Mouse (Mus musculus) C2C12 (cell line): Measurements from ENCODE around the gene Thbd.

Experiments used
- CEBPB ChIP-seq: IDR thresholded peaks from one replicate; pipeline ENCODE4 v1.6.1; 2011; ENCODE audit warnings: low read depth, mild to moderate bottlenecking, control low read depth, moderate library complexity
- CTCF ChIP-seq: IDR thresholded peaks from one replicate; pipeline ENCODE4 v1.5.1; 2011; ENCODE audit not compliant: control insufficient read depth, insufficient read depth, insufficient read length
- FOSL1 ChIP-seq: IDR thresholded peaks from one replicate; pipeline ENCODE4 v1.8.0; 2011; ENCODE audit warnings: mild to moderate bottlenecking, low read length; ENCODE audit not compliant: poor library complexity, insufficient read depth, severe bottlenecking
- MAX ChIP-seq: IDR thresholded peaks from one replicate; pipeline ENCODE4 v1.6.1; 2011; ENCODE audit warnings: mild to moderate bottlenecking, control low read depth
- MYOD1 ChIP-seq: IDR thresholded peaks from one replicate; pipeline ENCODE4 v1.6.1; 2011; ENCODE audit warnings: low read depth; ENCODE audit not compliant: control insufficient read depth, insufficient read length
- MYOG ChIP-seq: IDR thresholded peaks from one replicate; pipeline ENCODE4 v1.6.1; 2011; ENCODE audit not compliant: control insufficient read depth, insufficient read length; ENCODE audit errors: extremely low read depth
- USF1 ChIP-seq: IDR thresholded peaks from one replicate; pipeline ENCODE4 v1.6.1; 2011; ENCODE audit warnings: low read depth, mild to moderate bottlenecking, control low read depth, moderate library complexity

- TF ChIP-seq USF1 (no peak), MYOD1 (no peak), CTCF (no peak), MAX (no peak), CEBPB (no peak), MYOG (no peak), FOSL1 (no peak)
These were observed 28.0 kb downstream of the Thbd start for GRCm38 (mm10) chr2:148379899-148380413.
